Mouse (Mus musculus): ENCODE measurements around the gene Slc25a38.

Slc25a38 gene

GRCm38 (mm10) chr9:120110211-120111018 is at the start of gene Slc25a38:
Gene Slc25a38, plus strand, starts transcription at chr9:120110374.
- DNase-seq (ENCODE audit: low spot score in 2 of 2): peak; percentile 94 to 95

GRCm38 (mm10) chr9:120064317-120064716 is 45.9 kb upstream of the Slc25a38 start:
- no peak for DNase-seq (ENCODE audit: low spot score in 2 of 2)

- DNase-seq (ENCODE audit: low spot score in 2 of 2): no peak
Observed at GRCm38 (mm10) chr9:120067609-120068008, 42.6 kb upstream of the Slc25a38 start.

- no peak for DNase-seq (ENCODE audit: low spot score in 2 of 2)
Observed at GRCm38 (mm10) chr9:120068047-120068446, 42.1 kb upstream of the Slc25a38 start.

- no peak for DNase-seq (ENCODE audit: low spot score in 2 of 2)
Observed at GRCm38 (mm10) chr9:120069779-120070178, 40.4 kb upstream of the Slc25a38 start, which contains the start of gene Cx3cr1. Gene Cx3cr1, minus strand, starts transcription at chr9:120069879.

GRCm38 (mm10) chr9:120071251-120071650 is 38.9 kb upstream of the Slc25a38 start:
- DNase-seq (ENCODE audit: low spot score in 2 of 2): no peak

- DNase-seq (ENCODE audit: low spot score in 2 of 2): peak; percentile 43 to 65
Observed at GRCm38 (mm10) chr9:120073169-120073568, 37.0 kb upstream of the Slc25a38 start.

GRCm38 (mm10) chr9:120074516-120074915 is 35.7 kb upstream of the Slc25a38 start:
- no peak for DNase-seq (ENCODE audit: low spot score in 2 of 2)

- DNase-seq (ENCODE audit: low spot score in 2 of 2): no peak
Observed at GRCm38 (mm10) chr9:120078241-120078640, 31.9 kb upstream of the Slc25a38 start.

GRCm38 (mm10) chr9:120079901-120080300 is 30.3 kb upstream of the Slc25a38 start:
- no peak for DNase-seq (ENCODE audit: low spot score in 2 of 2)

- no peak for DNase-seq (ENCODE audit: low spot score in 2 of 2)
Observed at GRCm38 (mm10) chr9:120080546-120081108, 29.5 kb upstream of the Slc25a38 start.

GRCm38 (mm10) chr9:120081247-120081646 is 28.9 kb upstream of the Slc25a38 start:
- no peak for DNase-seq (ENCODE audit: low spot score in 2 of 2)

- DNase-seq (ENCODE audit: low spot score in 2 of 2): no peak
Observed at GRCm38 (mm10) chr9:120081967-120082366, 28.2 kb upstream of the Slc25a38 start.

GRCm38 (mm10) chr9:120082691-120083090 is 27.5 kb upstream of the Slc25a38 start:
- no peak for DNase-seq (ENCODE audit: low spot score in 2 of 2)

- no peak for DNase-seq (ENCODE audit: low spot score in 2 of 2)
Observed at GRCm38 (mm10) chr9:120083158-120083894, 26.8 kb upstream of the Slc25a38 start.

GRCm38 (mm10) chr9:120084406-120084805 is 25.8 kb upstream of the Slc25a38 start:
- DNase-seq (ENCODE audit: low spot score in 2 of 2): no peak

GRCm38 (mm10) chr9:120089125-120089524 is 21.0 kb upstream of the Slc25a38 start:
- DNase-seq (ENCODE audit: low spot score in 2 of 2): no peak

GRCm38 (mm10) chr9:120091086-120091485 is 19.1 kb upstream of the Slc25a38 start:
- no peak for DNase-seq (ENCODE audit: low spot score in 2 of 2)

GRCm38 (mm10) chr9:120091696-120092238 is 18.4 kb upstream of the Slc25a38 start, which contains the start of gene Ccr8:
Gene Ccr8, plus strand, starts transcription at chr9:120092114.
- no peak for DNase-seq (ENCODE audit: low spot score in 2 of 2)

GRCm38 (mm10) chr9:120093701-120094100 is 16.5 kb upstream of the Slc25a38 start:
- no peak for DNase-seq (ENCODE audit: low spot score in 2 of 2)

- no peak for DNase-seq (ENCODE audit: low spot score in 2 of 2)
Observed at GRCm38 (mm10) chr9:120095886-120096285, 14.3 kb upstream of the Slc25a38 start.

- DNase-seq (ENCODE audit: low spot score in 2 of 2): peak in 1 of 2 experiments; percentile 39
Observed at GRCm38 (mm10) chr9:120098682-120099081, 11.5 kb upstream of the Slc25a38 start.

Measured in spleen, postnatal 14 days (tissue).